Mouse (Mus musculus): ENCODE results near the gene Rnf111. TPM values are rescaled to one million over a fixed set of nuclear protein-coding genes. Genes with fewer than 3 reads are reported as not detected.

Gene Rnf111
- polyA plus RNA-seq, 1 experiment from 2014 or later = 27.0 TPM

Small RNA genes lying within 50 kb of the gene (microRNA-seq; reads per million reads assigned to microRNA genes)
- gene Mir5626 = 6.5 reads per million, percentile 24 among the genes with 10 or more reads in this experiment

Other genes starting within 250 kb of the Rnf111 start
- gene Ccnb2, start 82.2 kb downstream of the Rnf111 start, polyA plus RNA-seq (2015; fragmentation: Nextera tagmentation; extraction: Ambion mirVana) = 246 TPM in 2 replicates
- gene Sltm, start 39.0 kb upstream of the Rnf111 start, polyA plus RNA-seq (2015; fragmentation: Nextera tagmentation; extraction: Ambion mirVana) = 40.7 and 47.3 TPM in 2 replicates
- 0.31 and 0.47 TPM in 2 replicates for gene Gm10642, start 152.5 kb upstream of the Rnf111 start, polyA plus RNA-seq (2015; fragmentation: Nextera tagmentation; extraction: Ambion mirVana)
- 10.1 and 10.8 TPM in 2 replicates for gene Mindy2, start 153.4 kb upstream of the Rnf111 start, polyA plus RNA-seq (2015; fragmentation: Nextera tagmentation; extraction: Ambion mirVana)
- 83.9 and 85.7 TPM in 2 replicates for gene Adam10, start 175.3 kb upstream of the Rnf111 start, polyA plus RNA-seq (2015; fragmentation: Nextera tagmentation; extraction: Ambion mirVana)

Measured in lung, embryonic 15.5 days (tissue).